Mouse (Mus musculus) T-helper 1 cell (primary cell): ENCODE data around the gene Farp2.
"Not testable (repeated sequence)": the region's sequence is repeated elsewhere in the genome, so short reads cannot be mapped to it uniquely, and the experiment has no call there.

Source experiments
- in situ Hi-C: fragments of 300-600 bp; cut with MboI, MseI; formaldehyde crosslinking; loops from one replicate; pipeline ENCODE4 v1.15.1; 2025; ENCODE audit warnings: high pct_unique_total_duplicates

The Farp2 gene

DNA sequence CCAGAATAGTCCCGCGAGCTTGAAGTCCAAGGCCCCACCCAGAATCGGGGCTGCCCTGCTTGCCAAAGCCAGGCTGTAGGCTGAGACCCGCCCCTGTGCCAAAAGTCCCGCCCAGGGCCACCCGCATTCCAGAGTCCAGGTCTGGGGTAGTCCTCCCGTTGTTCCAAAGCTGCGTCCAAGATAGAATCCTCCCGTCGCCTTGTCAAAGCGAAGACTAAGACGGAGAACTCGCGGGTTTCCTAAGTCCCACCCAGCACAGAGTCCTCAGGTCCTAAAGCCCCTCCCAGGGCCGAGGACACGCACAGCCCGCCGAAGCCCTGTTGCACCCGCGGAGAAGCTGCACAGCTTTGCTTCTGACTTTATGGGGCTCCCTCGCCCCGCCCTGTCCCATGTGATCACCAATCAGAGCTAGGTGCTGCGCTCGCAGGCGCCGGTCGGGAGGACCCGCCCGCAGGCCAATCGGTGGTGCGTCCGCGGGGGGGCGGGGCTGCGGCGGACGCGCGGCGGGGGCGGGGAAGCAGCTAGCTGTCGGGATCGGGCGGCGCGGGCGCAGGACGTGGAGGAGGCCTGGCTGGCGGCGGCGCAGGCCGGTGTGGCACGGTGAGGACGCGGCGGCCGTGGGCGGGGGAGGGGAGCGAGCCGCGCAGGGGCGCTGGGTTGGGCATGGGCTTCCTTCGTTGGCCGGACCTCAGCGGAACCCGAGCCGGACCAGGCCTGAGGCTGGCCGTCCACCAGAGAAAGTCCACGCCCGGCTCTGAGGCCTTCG is at the start of gene Farp2:
Gene Farp2, plus strand, starts transcription at position 495 of the 766 bp plus-strand sequence.
- in situ Hi-C loops, result no loop called here

DNA sequence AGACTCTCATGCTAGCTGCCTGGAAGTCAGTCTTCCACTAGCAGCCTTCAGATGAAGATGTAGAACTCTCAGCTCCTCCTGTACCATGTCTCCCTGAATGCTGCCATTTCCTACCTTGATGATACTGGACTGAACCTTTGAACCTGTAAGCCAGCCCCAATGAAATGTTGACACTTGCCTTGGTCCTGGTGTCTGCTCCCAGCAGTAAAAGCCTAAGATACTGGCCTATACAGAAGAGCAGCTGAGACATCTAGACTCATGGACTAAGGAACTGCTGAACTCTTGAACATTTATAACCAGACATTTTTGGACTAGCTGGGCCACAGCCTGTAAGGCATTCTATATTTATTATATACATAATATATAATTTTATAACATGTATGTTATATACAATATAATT is 46.8 kb upstream of the Farp2 start:
- in situ Hi-C loops, result no loop called here

DNA sequence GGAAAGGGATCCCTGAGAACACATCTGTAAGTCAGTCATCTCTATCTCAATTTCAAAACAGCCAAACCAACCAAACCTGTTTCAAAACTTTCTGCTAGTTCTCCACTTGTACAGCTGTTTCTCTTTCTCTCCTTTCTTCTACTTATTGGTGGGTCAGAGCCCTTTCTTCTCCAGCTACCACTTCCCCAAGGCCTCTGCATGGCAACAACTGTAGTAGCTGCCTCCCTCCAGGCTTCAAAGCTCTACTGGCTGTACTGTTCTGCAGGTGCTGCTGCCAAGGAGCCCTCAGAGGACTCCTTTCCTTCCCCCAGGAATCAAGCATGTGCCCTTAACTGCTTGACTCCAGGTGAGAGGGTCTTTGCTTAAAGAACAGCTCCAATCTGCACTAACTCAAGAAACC is 46.1 kb upstream of the Farp2 start:
- in situ Hi-C loops, result no loop called here

DNA sequence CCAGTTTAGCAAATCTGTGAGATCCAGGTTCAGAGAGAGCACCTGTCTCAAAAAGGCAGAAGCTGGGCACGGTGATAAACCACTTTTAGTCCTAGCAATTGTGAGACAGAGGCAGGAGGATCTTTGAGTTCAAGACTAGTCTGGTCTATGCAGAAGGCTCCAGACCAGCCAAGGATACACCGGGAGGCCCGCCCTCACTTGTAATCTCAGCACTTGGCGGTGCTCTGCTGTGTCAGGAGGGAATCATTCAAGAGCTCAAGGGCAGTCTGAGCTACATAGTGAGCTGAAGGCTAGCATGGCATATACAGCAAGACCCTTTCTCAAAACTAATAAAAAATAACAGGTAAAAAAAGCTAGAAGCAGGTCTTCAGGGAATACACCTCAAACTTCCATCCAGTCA is 43.3 kb upstream of the Farp2 start:
- in situ Hi-C loops, result no loop called here

DNA sequence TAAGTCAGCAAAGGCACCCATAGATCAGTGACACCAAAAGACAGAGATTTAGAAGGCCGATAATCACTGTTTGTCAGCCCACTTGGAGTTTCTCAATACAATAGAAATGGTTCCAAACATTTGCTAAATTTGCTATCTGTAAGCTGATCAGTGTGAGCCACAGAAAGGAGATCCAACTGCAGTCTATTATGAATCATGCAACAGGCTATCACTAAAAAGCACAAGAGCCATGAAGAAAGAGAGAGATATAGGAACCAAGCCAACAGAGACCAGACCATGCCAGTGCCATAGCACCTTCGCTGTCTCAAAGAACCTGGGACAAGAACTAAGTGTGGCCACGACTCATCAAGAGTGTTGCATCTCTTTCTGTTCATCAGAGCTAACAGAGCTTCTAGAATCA is 36.2 kb upstream of the Farp2 start:
- in situ Hi-C loops, result loop anchor here (10.0 to 25.0 kb wide), 2 partner anchors 562 to 1301 kb away; no protein-coding TSS in a partner anchor

DNA sequence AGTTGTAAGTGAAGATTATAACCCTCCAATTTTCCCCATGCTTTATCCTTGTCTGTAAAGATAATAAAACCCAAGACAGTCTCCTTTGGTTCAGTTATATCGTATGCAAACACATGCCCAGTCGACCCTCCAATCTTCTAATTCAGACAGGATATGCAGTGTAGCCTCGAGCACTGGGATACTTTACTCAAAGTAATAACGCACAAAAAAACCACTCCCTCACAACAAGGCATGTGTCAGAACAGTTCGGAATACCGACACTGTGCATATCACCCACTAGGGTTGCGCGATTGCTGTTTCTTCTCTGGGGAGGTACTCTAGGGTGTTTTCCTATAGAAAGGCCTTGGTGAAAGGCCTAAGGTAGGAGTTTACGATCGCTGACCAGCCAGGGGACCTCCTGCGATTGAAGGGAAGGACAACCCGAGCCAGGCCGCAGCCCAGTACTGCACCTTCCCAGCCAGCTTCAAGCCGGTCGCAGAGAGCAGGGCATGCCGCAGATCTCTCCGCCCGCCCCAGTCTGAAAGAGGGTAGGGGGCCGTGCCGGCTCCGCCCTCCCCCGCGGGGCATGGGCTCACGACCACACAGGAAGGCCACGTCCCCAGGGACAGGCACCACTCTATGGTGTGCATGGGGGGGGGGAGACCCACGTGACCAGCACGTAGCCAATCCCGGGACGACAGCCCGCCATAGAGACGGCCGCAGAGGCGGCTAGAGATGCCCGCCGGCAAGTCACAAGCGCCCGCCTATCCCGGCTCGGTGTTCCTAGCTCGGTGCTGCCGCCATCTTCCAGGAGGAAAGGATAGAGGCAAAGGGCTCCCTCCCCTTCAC is 33.9 kb upstream of the Farp2 start:
- in situ Hi-C loops, result loop anchor here (10.0 to 25.0 kb wide), 2 partner anchors 559 to 1303 kb away; no protein-coding TSS in a partner anchor

DNA sequence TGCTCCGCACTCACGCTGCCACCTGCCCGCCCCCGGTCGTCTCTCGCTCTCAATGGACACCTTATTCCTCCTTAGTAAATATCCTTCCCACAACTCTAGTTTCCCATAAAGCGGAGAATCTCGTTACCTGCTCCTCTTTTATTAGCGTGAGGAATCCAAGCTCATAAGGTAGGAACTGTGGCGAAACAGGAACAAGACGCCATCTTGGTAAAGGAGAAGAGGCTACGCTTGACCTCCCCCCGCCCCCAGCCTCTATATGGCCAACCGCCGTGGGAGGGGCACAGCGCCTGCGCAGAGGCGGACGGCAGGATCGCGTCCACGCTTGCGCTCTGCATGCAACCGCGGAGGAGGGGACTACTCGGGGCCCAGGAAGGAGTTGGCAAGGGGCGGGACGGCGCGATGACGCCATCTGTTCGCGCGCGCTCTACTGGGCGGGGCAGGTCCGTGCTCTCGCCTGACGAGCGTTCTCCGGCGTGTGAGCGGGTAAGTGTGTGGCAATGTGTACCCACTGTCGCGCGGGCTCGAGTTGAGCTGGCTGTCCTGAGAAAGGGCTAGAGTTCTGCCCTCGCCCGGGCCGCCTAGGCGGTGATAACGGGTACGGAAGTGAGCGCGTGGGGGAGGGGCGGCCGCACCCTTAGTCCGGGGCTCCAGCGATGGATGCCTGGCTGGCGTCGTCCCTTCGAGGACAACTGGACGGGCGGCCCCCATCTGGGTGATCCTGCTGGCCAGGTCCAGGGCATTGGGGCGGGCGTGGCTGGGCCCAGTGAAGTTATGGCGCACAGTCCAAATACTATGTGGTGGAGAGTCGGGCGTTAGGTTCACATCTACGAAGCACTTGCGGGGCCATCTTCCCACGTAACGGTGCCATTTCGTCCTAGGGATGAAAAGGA is 33.0 kb upstream of the Farp2 start, which contains the start of gene Hdlbp:
Gene Hdlbp, minus strand, starts transcription at position 230 of the 890 bp plus-strand sequence.
- in situ Hi-C loops, result loop anchor here (10.0 to 25.0 kb wide), 2 partner anchors 558 to 1304 kb away; no protein-coding TSS in a partner anchor

DNA sequence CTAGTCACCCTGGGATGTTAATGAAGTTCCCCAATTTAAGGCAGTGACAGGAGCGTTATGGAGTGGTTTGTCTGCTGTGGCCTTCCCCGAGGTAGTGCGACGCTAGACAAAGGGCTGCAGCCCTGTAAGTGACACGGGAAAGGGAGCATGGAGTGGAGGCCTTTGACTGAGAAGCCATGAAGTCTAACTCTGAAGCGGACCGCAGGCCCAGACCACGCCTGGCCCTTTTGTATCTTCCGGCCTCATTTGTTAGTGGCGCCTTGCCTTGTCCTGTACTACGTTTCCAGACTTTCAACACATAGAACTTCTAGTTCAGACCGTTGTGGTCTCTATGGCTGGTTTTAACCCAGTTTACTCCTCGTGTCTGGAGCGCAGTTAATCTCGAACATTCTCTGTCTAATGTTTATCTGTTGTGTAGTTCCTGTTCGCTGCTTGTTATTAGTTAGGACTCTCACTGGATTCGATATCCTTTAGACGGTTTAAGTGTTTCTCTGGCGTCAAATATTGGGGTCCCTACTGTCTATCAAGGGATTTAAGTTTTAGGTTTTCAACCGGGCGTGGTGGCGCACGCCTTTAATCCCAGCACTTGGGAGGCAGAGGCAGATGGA is 32.3 kb upstream of the Farp2 start:
- in situ Hi-C loops, result loop anchor here (10.0 to 25.0 kb wide), 3 partner anchors 558 to 1305 kb away; no protein-coding TSS in a partner anchor

DNA sequence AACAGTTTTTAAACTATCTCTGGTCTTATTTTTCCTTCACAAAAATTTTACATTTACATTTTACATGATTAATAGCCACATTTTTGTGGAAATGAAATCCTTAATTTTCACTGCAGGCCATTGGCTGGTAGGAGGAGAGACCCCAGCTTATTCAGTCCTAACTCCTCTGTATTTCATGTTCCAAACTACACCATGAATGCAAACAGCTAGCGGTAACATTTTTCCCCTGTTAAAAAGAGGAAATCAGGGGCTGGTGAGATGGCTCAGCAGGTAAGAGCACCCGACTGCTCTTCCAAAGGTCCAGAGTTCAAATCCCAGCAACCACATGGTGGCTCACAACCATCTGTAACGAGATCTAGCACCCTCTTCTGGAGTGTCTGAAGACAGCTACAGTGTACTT is 25.6 kb upstream of the Farp2 start:
- in situ Hi-C loops, result loop anchor here (10.0 to 25.0 kb wide), 2 partner anchors 551 to 672 kb away; no protein-coding TSS in a partner anchor

DNA sequence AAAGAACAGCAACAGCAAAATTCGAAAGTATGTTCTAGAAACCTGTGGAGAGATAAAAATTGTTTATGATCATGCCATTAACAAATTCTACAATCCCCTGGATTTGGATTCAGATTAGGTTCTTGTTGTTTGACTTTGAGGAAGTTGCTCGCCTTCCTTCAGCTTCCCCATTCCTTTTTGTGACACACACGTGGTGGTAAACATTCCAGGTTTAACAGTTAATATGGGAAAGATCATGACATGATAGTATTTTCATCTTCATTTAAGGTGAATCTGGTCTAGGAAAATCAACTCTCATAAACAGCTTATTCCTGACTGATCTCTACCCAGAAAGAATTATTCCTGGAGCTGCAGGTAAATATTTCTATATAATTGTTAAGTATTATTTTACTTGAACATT is 16.6 kb upstream of the Farp2 start:
- in situ Hi-C loops, result loop anchor here (25.0 kb wide), 1 partner anchor 542 kb away; no protein-coding TSS in a partner anchor

DNA sequence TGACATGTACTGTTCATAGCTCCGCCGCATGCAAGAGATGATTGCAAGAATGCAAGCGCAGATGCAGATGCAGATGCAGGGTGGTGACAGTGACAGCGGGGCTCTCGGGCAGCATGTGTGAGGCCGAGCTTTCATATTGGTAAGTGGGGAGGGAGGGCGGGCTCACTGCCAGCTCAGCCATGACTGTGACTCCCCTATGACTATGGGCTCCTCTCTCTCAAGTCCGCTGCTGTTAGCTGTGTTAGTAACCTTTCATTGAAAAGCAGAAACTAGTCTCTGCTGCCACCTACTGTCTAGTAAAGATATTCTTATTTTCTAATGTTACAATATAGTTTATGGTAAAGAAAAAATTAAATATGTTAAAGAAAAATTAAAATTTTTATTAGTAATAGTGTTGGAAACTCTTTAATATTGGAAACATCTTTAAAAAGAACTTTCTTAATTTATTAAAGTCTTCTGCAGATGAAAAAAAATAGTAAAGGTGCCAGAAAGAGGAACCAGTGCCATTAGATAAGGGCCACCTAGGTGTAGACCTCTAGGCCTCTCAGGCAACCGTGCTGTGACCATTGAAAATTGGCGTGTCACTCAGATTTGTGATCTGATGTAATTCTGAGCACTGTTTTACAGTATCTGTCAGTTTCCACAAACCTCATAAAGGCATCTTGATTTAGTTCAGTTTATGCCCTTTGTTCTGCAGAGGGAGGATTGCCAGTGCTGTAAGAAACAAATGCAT is 4.8 kb upstream of the Farp2 start:
- in situ Hi-C loops, result no loop called here

DNA sequence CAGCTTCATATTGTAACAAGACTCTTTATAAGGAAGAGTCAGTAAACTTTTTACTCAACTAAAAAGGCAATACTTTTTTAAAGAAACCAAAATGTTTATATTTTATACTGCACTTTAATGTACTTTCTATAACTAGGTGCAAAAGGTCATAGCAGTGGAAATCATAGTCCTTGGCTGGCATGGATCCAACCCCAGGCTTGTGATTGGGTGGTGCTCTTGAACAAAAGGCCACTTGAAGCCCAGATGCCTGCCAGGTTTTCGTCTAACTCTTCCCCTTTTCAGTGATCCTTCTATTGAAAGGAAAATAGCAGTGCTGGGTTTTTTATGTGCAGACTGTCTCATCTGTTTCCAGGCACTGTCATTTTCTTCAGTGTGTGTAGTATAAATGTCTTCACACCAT is 3.3 kb upstream of the Farp2 start:
- in situ Hi-C loops, result not testable (repeated sequence)

DNA sequence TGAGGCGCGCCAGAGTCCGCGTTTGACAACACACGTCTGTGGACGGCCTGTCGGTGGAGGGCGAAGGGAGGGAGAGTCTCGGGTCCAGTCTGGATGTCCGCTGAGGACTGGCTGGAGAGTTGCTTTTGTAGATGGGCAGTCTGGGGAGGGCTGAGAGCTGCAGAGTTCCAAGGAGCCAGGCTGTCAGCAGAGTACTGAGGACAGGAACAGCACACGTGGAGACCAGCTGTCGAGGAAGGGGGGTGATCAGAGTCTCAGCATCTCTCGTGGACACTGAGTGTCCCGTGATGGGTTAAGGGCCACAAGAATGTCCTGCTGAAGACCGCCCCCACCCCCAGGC is 442 bp downstream of the Farp2 start:
- in situ Hi-C loops, result no loop called here

DNA sequence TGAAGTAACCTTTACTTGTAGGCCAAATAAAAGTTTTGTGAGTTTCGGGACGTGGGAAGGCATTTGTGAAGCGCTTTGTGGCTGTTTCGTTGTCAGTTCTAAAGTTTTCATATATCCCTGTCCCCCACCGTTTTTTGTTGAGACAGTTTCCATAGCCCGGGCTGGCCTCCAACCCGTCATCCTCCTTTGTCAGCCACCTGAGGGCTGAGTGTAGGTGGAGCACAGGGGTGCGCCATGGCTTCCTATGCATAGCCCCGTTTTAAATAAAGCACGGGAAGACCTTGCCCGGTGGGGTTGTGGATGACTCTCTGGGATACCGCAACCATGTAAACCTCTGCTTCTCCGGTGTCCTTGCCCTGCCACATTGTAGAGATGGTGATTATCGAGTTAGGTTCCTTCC is 1.3 kb downstream of the Farp2 start:
- in situ Hi-C loops, result no loop called here

DNA sequence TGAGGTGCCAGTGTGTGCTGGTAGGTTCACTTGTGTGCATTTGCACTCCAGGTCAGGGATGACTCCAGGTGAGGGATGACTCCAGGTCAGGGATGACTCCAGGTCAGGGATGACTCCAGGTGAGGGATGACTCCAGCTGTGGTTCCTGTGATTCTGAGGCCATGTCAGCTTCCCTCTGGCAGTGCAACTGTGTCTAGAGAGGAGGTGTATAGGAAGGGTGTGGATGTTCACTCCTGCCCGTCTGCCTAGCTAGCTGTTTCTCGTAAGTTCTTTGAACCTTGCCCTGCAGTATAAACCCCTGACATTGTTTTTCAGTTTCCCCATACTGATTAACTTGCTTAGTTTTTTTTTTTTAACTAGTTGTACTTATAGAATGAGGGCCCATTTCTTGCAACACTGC is 9.6 kb downstream of the Farp2 start:
- in situ Hi-C loops, result no loop called here

DNA sequence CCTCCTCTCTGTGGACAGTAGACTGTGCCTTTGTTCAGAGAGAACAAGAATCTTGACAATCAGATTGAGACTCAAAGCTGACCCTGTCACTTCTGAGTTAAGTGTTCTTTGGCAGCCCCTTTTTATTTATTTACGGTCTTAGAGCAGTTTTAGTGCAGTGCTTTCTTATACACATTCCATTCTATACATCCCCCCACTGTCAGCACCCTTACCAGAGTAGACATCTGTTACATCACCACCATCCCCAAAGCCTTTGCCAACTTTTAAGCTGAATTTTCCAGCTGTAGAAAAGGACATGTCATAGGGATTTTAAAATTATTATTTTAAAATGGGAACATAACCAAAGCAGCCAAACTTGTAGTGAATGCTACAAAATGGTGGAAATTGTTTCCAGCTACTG is 10.4 kb downstream of the Farp2 start:
- in situ Hi-C loops, result no loop called here

DNA sequence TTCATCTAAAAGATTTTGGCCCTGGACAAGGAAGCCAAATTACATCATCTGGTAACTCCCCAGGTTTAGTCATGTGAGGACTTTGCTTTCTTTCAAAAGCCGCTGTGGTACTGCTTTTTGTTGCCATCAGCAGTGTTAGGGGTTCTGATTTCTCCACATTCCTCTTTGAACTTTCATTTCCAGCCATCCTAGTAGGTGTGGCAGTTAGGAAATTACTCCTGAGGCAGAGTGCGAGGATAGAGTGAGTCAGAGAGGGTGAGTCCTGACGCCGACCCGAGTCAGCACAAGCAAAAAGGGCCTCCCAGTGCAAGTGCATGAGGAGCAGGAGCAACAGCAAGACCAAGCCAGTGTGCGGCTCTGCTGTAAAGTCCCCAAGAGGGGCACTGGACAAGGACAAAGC is 17.9 kb downstream of the Farp2 start:
- in situ Hi-C loops, result no loop called here

DNA sequence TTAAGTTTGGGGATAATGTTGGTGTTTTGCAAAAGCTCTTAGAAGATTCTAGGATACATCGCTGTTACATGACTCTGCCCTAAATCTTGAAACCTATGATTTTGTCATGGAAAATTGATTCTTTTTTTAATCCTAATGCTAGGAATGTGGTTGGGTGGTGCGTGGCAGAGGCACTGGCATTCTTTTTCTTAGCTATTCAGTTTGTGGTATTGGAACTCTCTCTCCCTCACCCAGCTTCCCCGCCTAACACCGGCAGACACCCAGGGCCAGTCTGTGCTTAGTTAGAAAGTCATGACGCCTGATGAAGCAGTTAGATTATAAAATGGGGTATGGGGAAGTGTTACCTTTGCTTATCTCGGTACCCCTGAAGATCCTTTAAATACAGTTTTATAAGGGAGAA is 25.3 kb downstream of the Farp2 start:
- in situ Hi-C loops, result no loop called here

DNA sequence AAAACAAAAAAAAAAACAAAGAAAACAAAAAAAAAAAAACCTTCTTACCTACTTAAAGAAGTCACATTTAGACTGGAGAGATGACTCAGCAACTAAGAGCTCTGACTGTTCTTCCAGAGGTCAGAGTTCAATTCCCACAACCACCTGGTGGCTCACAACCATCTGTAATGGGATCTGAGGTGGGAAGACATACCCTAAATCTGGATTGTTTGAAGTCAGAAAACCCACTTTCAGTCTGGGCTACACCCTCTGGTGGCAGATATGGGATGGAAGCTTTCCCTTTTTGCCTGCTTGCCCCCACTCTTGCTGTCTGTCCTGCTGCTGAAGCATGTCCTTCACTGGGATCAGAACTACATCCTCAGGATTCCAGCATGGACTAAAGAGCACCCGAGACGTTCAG is 31.3 kb downstream of the Farp2 start:
- in situ Hi-C loops, result loop anchor here (10.0 kb wide), 1 partner anchor 598 kb away; no protein-coding TSS in a partner anchor

DNA sequence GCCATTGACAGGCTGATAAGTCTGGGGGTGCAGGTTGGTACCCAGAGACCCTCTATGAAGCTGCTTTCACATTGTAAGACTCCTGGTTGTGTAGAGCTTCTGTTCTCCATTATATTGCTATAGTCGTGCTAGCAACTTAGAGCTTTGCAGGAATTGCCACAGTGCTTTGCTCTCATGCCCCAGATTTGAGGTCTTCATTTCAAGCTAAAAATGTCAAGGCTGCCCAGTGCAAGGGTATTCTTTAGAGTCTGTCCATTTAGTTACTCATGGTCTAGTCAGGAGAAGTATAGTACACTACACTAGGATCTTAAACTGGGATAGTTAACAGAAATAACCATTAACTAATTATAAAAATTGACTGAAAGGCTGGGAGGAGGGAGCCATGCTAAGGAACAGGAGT is 35.4 kb downstream of the Farp2 start:
- in situ Hi-C loops, result loop anchor here (10.0 kb wide), 1 partner anchor 602 kb away; no protein-coding TSS in a partner anchor
